In the genomic region with DNA sequence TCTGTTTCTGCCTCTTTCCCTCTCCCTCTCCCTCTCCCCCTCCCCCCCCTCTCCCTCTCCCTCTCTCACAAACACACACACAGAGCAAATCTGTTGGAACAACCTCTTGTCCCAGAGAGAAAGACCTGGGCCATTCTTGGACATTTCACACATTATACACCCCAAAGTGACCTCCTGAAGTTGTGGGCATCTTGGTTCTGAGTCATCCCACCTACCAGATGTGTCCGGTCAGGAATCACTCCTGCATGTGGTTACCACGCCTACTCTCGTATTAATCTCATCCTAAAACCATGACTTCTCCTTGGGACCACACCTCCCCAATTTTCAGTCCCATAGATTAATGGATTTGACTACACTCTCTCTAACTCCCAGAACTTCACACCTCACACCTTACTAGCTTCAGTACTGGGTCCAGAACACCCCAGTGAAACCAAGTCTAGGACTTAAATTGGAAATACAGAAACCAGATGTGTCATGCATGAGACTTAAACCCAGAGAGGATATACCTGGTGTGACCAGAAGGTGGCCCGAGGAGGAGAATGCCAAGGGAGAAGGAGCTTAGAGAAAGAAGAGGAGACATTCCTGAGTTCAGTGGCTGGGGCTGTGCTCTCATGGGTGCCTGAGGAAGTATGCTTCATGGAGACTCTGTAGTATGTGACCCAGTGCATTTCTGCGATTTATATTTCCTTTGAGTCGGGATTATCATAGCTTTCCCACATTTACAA, we compare ENCODE assay signal across 10 mouse cellular contexts. TPM values are rescaled to one million over a fixed set of nuclear protein-coding genes. Genes with fewer than 3 reads are reported as not detected.
DNase-seq lines count a peak whose midpoint lies in the region; ATAC-seq and TF ChIP-seq lines count a peak whose summit lies in the region.
"Had no signal": no experiment of that assay in that cellular context is flagged by ENCODE, and none has a peak within 500 bp of the region (broad histone marks: within the 10 kb centered on the region; RNA-seq: fewer than 3 reads in every experiment).

No protein-coding gene starts in this region.

- H3K27me3 ChIP-seq in E14TG2a.4 (ENCODE audit: insufficient read depth, low read length) = no peaks in the 10 kb centered on the region
- H3K27me3 ChIP-seq in kidney, embryonic 14.5 days (ENCODE audit: control insufficient read depth, insufficient read depth, low read length) = no peaks in the 10 kb centered on the region
- H3K27me3 ChIP-seq: forebrain, embryonic 15.5 days; limb, embryonic 15.5 days had no signal

- ATAC-seq in kidney, embryonic 14.5 days (ENCODE audit: low FRiP score, low TSS enrichment) = no peak
- ATAC-seq: forebrain, embryonic 15.5 days; hindbrain, embryonic 16.5 days had no signal

- no peak overlapping the region for H3K4me3 ChIP-seq in left cerebral cortex, adult 2 months
- H3K4me3 ChIP-seq in E14TG2a.4 (replicated peaks; ENCODE audit: low read length) = no peak overlapping the region
- H3K4me3 ChIP-seq in kidney, embryonic 14.5 days (ENCODE audit: low read length) = no peak overlapping the region
- H3K4me3 ChIP-seq: forebrain, embryonic 15.5 days; limb, embryonic 15.5 days had no signal

- no peak overlapping the region for H3K27ac ChIP-seq in left cerebral cortex, adult 2 months
- no peak overlapping the region for H3K27ac ChIP-seq in kidney, embryonic 14.5 days (ENCODE audit: low read depth, low read length)
- H3K27ac ChIP-seq: forebrain, embryonic 15.5 days; limb, embryonic 15.5 days had no signal

- WGBS in kidney, embryonic 14.5 days = 79% methylated on average over 6 of the region's 6 CpGs

- no peak for DNase-seq in left cerebral cortex, adult 2 months (ENCODE audit: extremely low spot score in 1 of 2, low spot score in 2 of 2)
- DNase-seq in left cerebral cortex, adult 11 months (ENCODE audit: low spot score) = no peak
- DNase-seq in R1 (ENCODE audit: low read depth, low spot score) = peak; percentile 44
- peak; percentile 12 for DNase-seq in mesoderm, embryonic 11.5 days (ENCODE audit: low read depth, low spot score)
- no peak for DNase-seq in yolk sac, embryonic 10.5 days (ENCODE audit: low spot score)

- no peaks in the 10 kb centered on the region for H3K4me1 ChIP-seq in E14TG2a.4 (replicated peaks; ENCODE audit: low read depth, low read length)
- H3K4me1 ChIP-seq in kidney, embryonic 14.5 days (ENCODE audit: control insufficient read depth, insufficient read depth, low read length) = no peaks in the 10 kb centered on the region
- H3K4me1 ChIP-seq: limb, embryonic 15.5 days had no signal

- intact Hi-C loops in left cerebral cortex, adult 2 months (cut with DNase I) = no loop called here

- peaks cover 4% of the 10 kb centered on the region; the same call in 1 of the 2 replicates for H3K36me3 ChIP-seq in E14TG2a.4 (ENCODE audit: insufficient read depth, low read length)
- peaks cover 9% of the 10 kb centered on the region for H3K36me3 ChIP-seq in kidney, embryonic 14.5 days (ENCODE audit: control insufficient read depth, insufficient read depth, low read length)

- no peaks in the 10 kb centered on the region for H3K9me3 ChIP-seq in E14TG2a.4 (ENCODE audit: low read length)
- H3K9me3 ChIP-seq in kidney, embryonic 14.5 days (ENCODE audit: control insufficient read depth, low read length) = no peaks in the 10 kb centered on the region
- H3K9me3 ChIP-seq: forebrain, embryonic 15.5 days; limb, embryonic 15.5 days had no signal

- H3K4me2 ChIP-seq in kidney, embryonic 14.5 days (replicated peaks; ENCODE audit: low read depth, low read length) = no peak overlapping the region
- H3K4me2 ChIP-seq: forebrain, embryonic 15.5 days; limb, embryonic 15.5 days had no signal

- no peak overlapping the region for H3K9ac ChIP-seq in kidney, embryonic 14.5 days (ENCODE audit: low read depth, low read length)
- H3K9ac ChIP-seq: forebrain, embryonic 15.5 days; limb, embryonic 15.5 days had no signal

- TF ChIP-seq CTCF in left cerebral cortex, adult 2 months (IDR thresholded peaks at IDR 0.05) = peak; percentile 34
- peak; percentile 27; the same call in 1 of the 2 replicates for TF ChIP-seq CTCF in E14TG2a.4 (conservative IDR thresholded peaks at IDR 0.05; ENCODE audit: low read length)

RNA-seq across cellular contexts. Expression of gene Ndufa12, which starts 26.7 kb away (rescaled TPM):
- 100 to 1,000 TPM; 218 to 239 TPM for total RNA-seq in left cerebral cortex, adult 2 months (2021)
- 526 and 667 TPM in 2 replicates for polyA plus RNA-seq in kidney, embryonic 14.5 days (2014; fragmentation: Nextera tagmentation; extraction: Ambion mirVana)

Comparison
In these comparisons a context has a peak if more than half of its experiments do, and no peak if none do; other contexts are left out.
1. DNase-seq: peak in R1 (single experiment) and mesoderm, embryonic 11.5 days (single experiment); none in left cerebral cortex, adult 2 months (0 of 2), left cerebral cortex, adult 11 months (single experiment) and yolk sac, embryonic 10.5 days (single experiment).